Mouse (Mus musculus) olfactory bulb, adult 2 months (tissue): ENCODE data around the gene Chst15.

ENCODE experiments used
- CTCF ChIP-seq: fragments of 200-500 bp; IDR thresholded peaks from 2 replicates; pipeline ENCODE4 v1.5.1; 2012; ENCODE audit warnings: low read depth, mild to moderate bottlenecking, low read length, moderate library complexity; ENCODE audit not compliant: insufficient read depth
- POLR2A ChIP-seq: fragments of 200-500 bp; IDR thresholded peaks from 2 replicates; pipeline ENCODE4 v1.6.1; 2012; ENCODE audit warnings: mild to moderate bottlenecking, low read depth, low read length, moderate library complexity; ENCODE audit not compliant: insufficient read depth

- TF ChIP-seq POLR2A (no peak), CTCF (no peak)
These were observed 55.1 kb downstream of the Chst15 start for GRCm38 (mm10) chr7:132261885-132262284.
